Mouse (Mus musculus) brain, adult 2 months (tissue): ENCODE measurements around the gene Chst4.
"Not testable (repeated sequence)": the region's sequence is repeated elsewhere in the genome, so short reads cannot be mapped to it uniquely, and the experiment has no call there.

Experiments
- DNase-seq: peaks from one replicate; pipeline ENCODE4 v3.0.0; 2011; ENCODE audit warnings: low read depth, low spot score

Gene Chst4

GRCm38 (mm10) chr8:110039659-110040058, at the start of gene Chst4:
Chst4 (minus strand) TSS chr8:110039740.
- DNase-seq = no peak

DNA sequence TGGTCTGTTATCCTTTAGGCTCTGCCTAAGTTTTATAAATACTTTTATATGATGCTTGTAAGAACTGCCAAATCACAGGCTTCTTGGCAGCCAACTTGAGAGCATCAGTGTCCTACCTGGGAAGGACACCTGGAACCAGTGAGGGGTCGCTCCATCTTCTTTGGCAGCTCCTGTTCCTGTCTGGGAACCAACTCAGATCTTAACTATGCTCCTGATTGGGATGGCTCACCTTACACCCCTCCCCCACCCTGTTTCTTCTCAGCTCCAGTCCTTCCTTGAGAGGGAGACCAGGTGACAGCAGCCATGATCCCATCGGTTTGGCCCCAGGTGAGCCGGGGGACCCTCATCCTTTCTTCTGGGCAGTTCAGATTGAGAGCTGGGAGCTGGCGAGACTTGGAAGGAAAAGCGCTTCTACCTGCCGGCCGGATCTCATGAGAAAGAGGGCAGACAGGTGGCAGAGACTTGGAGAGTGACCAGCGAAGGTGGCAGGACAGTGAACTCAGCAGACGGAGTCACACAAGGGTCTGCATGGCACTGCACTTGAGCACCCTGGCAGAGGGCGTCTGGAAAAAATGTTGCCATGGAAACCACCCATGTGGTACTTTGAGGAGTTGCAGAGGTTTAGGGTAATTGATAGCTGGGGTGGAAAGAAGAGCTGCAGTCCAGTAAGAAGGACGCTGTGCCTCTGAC, 43.0 kb upstream of the Chst4 start:
- DNase-seq = peak; percentile 34

- DNase-seq = peak; percentile 90
Observed at GRCm38 (mm10) chr8:110079282-110080221, 40.0 kb upstream of the Chst4 start, which contains the start of gene Zfp612. Zfp612 (plus strand) TSS chr8:110079746.

GRCm38 (mm10) chr8:110074496-110074895, 35.0 kb upstream of the Chst4 start:
- DNase-seq = no peak

DNA sequence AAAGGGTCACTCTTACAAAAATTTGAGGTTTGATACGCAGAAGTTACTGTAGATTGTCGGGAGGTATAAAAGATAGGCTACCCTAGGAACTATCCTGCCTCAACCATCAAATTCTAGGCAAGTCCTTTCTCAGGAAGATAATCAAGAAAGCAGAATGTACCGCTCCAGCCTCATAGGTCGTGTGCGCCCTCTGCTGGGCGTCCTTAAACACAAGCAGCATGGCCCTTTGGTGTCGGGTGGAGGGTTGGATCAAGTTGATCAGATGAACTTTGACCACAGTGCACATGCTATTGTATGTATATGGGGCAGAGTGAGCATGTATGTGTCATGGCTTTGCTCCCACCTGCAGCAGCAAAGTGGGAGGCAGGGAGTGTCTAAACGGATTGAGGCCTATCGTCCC, 32.1 kb upstream of the Chst4 start:
- DNase-seq = peak; percentile 86

DNA sequence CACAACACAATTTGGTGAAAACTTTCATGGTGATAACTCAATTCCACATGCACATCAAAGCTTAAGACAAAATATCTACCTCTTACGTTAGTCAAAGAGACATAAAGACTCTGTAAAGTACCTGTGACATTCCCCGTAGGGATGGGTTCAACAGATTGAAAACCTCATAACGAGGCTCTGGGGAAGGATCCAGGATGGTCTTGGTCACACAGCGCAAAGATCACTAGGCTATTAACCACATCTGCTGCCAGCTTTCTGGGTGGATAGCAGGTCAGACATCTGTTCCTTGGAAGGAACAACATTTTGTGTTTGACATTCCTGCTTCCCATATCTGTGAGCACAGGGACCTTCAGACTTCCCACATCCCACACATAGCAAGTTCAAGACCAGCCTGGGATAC, 30.2 kb upstream of the Chst4 start:
- no peak for DNase-seq

GRCm38 (mm10) chr8:110065676-110066075, 26.1 kb upstream of the Chst4 start:
- DNase-seq = no peak

GRCm38 (mm10) chr8:110064606-110065365, 25.2 kb upstream of the Chst4 start:
- peak; percentile 27 for DNase-seq

- no peak for DNase-seq
Observed at GRCm38 (mm10) chr8:110064161-110064560, 24.6 kb upstream of the Chst4 start.

DNA sequence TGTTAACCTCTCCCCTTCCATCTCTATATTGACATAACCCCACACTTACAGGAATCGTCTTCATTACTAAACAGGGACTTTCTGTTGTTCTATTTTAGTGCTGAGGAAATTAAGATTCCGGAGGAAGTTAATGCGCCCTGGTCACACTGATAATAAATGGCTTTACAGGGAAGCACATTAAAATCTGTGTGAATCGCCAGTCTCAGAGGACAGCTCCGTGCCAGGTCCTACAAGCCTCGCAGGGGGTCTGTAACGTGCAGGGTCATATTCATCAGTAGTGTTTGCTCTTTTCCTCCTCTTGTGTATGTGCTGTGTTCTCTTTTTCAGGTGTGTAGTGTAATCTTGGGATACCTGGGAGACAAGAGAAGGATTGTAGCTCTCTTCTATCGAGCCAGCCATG, 18.7 kb upstream of the Chst4 start:
- DNase-seq = no peak

GRCm38 (mm10) chr8:110051208-110051607, 11.7 kb upstream of the Chst4 start:
- DNase-seq = no peak

DNA sequence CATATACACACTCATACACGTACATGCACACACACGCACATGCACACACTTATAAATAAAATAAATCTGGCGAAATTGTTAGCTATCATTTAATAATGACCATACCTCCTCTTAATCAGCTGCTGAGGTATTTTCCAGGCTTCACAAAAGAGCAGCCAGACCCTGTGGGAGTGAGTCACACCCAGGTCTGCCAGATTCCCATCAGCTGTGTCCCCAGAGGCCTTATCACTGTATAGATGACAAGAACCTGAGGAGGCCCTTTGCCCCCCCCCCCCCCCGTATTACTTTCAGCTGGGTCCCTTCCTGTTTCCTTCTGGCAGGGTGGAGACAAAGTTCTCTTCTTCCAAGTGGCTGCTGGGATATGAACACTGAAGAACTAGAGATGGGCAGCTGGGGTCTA, 969 bp upstream of the Chst4 start:
- no peak for DNase-seq

- peak; percentile 53 for DNase-seq
Observed at GRCm38 (mm10) chr8:110039216-110039615, 324 bp downstream of the Chst4 start.

GRCm38 (mm10) chr8:110036156-110036555, 3.4 kb downstream of the Chst4 start:
- peak; percentile 22 for DNase-seq

- peak; percentile 85 for DNase-seq
Observed at GRCm38 (mm10) chr8:110034331-110034730, 5.2 kb downstream of the Chst4 start.

DNA sequence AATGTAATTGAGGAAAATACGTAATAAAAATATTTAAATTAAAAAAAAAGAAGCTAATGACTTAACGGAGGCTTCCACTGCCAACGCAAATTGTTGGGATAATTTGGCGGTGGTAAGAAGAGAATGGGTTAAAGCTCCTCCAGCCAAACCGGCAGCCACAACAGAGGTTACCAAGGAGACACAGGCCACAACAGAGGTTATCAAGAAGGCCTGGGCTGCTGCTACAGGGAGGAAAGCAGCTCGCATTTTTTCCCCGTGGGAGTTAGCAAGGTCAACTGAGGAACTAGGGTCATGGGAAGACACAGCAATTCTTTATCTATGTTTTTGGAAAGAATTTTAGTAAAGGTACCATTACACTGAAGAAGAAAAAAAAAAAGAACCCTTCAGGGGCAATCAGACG, 5.8 kb downstream of the Chst4 start:
- not testable (repeated sequence) for DNase-seq

DNA sequence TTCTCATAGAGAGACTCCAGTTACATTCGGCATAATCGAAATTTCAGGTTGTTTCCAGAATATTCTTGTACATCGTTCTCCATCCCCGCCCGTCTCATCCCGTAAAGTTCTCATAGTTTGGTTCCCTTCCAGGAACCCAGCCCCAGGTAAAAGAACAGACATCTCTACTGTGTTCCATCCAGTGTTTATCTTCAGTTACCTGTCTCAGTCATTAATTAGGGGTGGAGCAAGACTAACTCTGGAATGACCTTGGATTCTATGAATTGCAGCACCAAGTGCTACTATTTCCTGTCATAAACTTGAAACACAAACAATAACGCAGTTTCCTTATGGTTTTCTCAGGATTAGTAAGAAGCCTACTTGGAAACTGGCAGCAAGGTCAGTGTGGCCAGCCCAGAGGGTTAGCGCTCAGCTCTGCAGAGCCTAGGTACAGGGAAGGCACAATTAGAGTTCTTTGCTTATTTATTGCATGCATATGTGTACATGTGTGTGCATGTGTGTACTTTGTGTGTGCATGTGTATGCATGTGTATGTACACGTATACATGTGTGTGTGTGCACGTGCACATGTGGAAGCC, 16.7 kb downstream of the Chst4 start:
- DNase-seq = no peak

DNA sequence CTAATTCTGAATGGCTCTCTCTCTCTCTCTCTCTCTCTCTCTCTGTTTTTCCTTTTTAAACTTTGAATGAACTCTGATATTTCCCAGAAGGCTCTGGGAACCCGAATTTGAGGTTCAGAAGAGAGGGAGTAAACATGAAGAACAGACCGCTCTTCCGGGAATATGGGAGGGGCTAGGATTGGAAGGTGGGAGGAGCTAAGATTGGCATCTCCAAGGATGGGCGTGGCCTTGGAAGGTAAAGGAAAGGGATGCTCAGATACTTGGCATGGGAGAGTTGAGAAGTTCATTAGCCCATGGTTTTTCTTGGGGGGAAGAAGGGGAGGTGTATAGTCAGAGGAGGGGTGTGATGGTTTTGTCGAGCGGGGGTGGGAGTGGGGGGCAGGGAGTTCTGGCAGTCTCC, 17.5 kb downstream of the Chst4 start:
- no peak for DNase-seq

DNA sequence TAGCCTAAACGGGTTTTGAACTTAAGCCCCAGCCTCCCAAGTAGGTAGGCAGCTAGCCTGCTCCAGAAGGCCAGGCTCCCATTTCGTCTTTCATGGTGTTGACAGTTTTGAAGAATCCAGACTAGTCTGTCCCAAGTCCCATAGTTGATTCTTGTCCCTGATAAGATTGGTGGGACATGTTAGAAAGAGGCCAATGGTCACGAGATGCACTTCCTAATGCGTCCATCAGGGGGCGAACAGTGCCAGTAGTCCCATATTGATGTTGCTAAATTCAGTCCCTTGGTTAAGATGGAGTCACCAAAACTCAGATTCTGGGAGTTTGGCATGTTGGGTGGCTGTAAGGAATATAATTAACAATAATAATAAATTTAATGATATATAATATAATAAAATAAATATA, 28.7 kb downstream of the Chst4 start:
- DNase-seq = peak; percentile 59

DNA sequence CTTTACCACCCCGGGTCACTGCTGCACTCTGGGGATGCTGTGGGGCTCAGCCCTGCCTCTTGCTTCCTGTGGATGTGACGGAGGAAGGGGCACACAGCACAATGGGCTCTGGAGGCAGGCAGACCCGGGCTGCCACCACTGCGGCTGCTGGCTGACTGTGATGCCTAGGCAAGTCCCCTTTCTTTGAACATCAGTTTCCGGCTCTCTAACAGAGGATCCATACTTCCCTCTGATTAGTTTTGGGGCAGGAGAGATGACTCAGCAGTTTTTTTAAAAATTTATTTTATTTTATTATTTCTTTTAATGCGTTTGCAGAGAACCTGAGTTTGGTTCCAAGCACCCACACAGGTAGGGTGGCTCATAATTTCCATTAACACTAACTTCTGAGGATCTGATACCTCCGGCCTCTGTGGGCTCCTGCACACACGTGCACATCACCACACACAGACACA, 30.5 kb downstream of the Chst4 start:
- no peak for DNase-seq

DNA sequence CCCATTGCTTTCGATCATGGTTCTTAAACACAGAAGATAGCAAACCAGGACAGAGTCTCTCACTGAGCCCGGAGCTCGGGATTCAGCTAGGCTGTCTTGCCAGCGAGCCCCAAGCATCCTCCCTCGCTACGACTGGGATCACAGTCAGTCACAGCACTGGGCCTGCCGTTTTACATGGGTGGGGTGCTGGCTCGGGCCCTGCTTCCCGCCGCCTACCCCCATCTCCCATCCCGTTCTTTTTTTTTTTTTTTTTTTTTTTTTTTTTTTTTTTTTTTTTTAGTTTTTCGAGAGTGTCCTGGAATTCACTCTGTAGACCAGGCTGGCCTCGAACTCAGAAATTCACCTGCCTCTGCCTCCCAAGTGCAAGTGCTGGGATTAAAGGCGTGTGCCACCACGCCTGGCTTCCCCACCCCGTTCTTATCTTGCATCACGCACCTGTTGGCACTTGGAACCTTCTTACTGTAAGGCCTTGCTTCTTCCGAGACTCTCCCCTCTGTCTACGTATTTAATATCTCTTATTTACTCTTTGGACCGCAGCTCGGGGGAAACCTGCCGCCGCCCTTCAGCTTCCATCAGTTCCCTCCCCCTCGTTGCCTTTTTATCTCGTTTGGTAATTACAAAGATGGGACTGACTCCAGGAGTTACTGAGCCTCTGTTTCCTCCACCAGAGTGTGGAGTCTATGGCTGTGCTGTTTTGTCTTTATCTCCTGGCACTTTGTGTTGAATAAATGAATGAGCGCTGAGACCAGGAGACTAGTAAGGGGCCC, 31.1 kb downstream of the Chst4 start:
- no peak for DNase-seq
